Mouse (Mus musculus): ENCODE data around the gene Tle4. TPM values are rescaled to one million over a fixed set of nuclear protein-coding genes. Genes with fewer than 3 reads are reported as not detected.

Tle4 gene
- total and polyA plus RNA-seq, 3 experiments = 18.9 to 27.7 (median 23.4) TPM

- H3K9ac ChIP-seq (ENCODE audit: insufficient read depth, low read depth) = no peak overlapping the region
- H3K36me3 ChIP-seq (replicated peaks in 1 of 2; ENCODE audit: control insufficient read depth in 1 of 2, insufficient read depth in 1 of 2, low read length in 1 of 2) = peaks cover 58 to 87% of the 10 kb centered on the region in 2 experiments
- no peak overlapping the region for H3K4me3 ChIP-seq (replicated peaks in 1 of 3; ENCODE audit: low read depth in 2 of 3, low read length in 2 of 3, poor library complexity in 1 of 3)
- H3K4me1 ChIP-seq (ENCODE audit: control insufficient read depth in 1 of 2, insufficient read depth in 2 of 2) = peaks cover 3 to 8% of the 10 kb centered on the region in 2 experiments; a peak in 2 of 4 replicates
- H3K79me2 ChIP-seq (replicated peaks; ENCODE audit: control insufficient read depth, extremely low read depth, insufficient read depth, poor library complexity, severe bottlenecking) = no peaks in the 10 kb centered on the region
- no peak overlapping the region for H3K27ac ChIP-seq (ENCODE audit: insufficient read depth, low read depth)
- no peak for TF ChIP-seq KAT2A (IDR thresholded peaks at IDR 0.05; ENCODE audit: insufficient replicate concordance, low read length)
- TF ChIP-seq JUN (IDR thresholded peaks at IDR 0.05; ENCODE audit: insufficient read depth, low read depth, low read length) = no peak
- no peak for TF ChIP-seq EP300 (IDR thresholded peaks at IDR 0.05; ENCODE audit: low read length)
- TF ChIP-seq ZMIZ1 (IDR thresholded peaks at IDR 0.05; ENCODE audit: low read depth, low read length) = no peak
- no peak overlapping the region for H3K4me2 ChIP-seq (ENCODE audit: insufficient read depth, low read depth, poor library complexity, severe bottlenecking)
- in situ Hi-C loops (cut with MboI; ENCODE audit: low pct_ligation_motif_present, low pct_unique_long_range_greater_than_20kb, low sequenced_read_pairs) = loop anchor here (10.0 kb wide), 1 partner anchor 133 kb away; no protein-coding TSS in a partner anchor
- H3K9me3 ChIP-seq (replicated peaks; ENCODE audit: low read length) = no peaks in the 10 kb centered on the region
- no peaks in the 10 kb centered on the region for H3K27me3 ChIP-seq (replicated peaks)
- no peak for DNase-seq (ENCODE audit: extremely low read depth)
- dilution Hi-C loops (cut with MboI; ENCODE audit: extremely low pct_ligation_motif_present, extremely low pct_unique_long_range_greater_than_20kb, low sequenced_read_pairs) = no loop called here
These were observed 146.5 kb downstream of the Tle4 start for GRCm38 (mm10) chr19:14451329-14451728.

GRCm38 (mm10) chr19:14449738-14450137, 148.1 kb downstream of the Tle4 start:
- no peak overlapping the region for H3K27ac ChIP-seq (ENCODE audit: insufficient read depth, low read depth)
- peaks cover 51 to 80% of the 10 kb centered on the region in 2 experiments for H3K36me3 ChIP-seq (replicated peaks in 1 of 2; ENCODE audit: control insufficient read depth in 1 of 2, insufficient read depth in 1 of 2, low read length in 1 of 2)
- TF ChIP-seq CTCF (conservative IDR thresholded peaks at IDR 0.05 in 1 of 2, IDR thresholded peaks at IDR 0.05 in 1 of 2; ENCODE audit: low read depth in 2 of 2, low read length in 2 of 2) (peak; percentile 34 to 68; a peak in 3 of 4 replicates), SMC3 (IDR thresholded peaks at IDR 0.05; ENCODE audit: low read depth, low read length) (peak; percentile 63), RAD21 (IDR thresholded peaks at IDR 0.05; ENCODE audit: low read depth, low read length) (peak; percentile 66), SIN3A (IDR thresholded peaks at IDR 0.05; ENCODE audit: low read length) (no peak)
- H3K9ac ChIP-seq (ENCODE audit: insufficient read depth, low read depth) = no peak overlapping the region
- H3K27me3 ChIP-seq (replicated peaks) = no peaks in the 10 kb centered on the region
- no peaks in the 10 kb centered on the region for H3K79me2 ChIP-seq (replicated peaks; ENCODE audit: control insufficient read depth, extremely low read depth, insufficient read depth, poor library complexity, severe bottlenecking)
- H3K4me2 ChIP-seq (ENCODE audit: insufficient read depth, low read depth, poor library complexity, severe bottlenecking) = no peak overlapping the region
- no peaks in the 10 kb centered on the region for H3K9me3 ChIP-seq (replicated peaks; ENCODE audit: low read length)
- peaks cover 8% of the 10 kb centered on the region in 2 experiments; a peak in 2 of 4 replicates for H3K4me1 ChIP-seq (ENCODE audit: control insufficient read depth in 1 of 2, insufficient read depth in 2 of 2)
- no peak overlapping the region for H3K4me3 ChIP-seq (replicated peaks in 1 of 3; ENCODE audit: low read depth in 2 of 3, low read length in 2 of 3, poor library complexity in 1 of 3)
- dilution Hi-C loops (cut with MboI; ENCODE audit: extremely low pct_ligation_motif_present, extremely low pct_unique_long_range_greater_than_20kb, low sequenced_read_pairs) (no loop called here), in situ Hi-C loops (cut with MboI; ENCODE audit: low pct_ligation_motif_present, low pct_unique_long_range_greater_than_20kb, low sequenced_read_pairs) (loop anchor here (10.0 kb wide), 1 partner anchor 135 kb away; no protein-coding TSS in a partner anchor)
- peak; percentile 49 for DNase-seq (ENCODE audit: extremely low read depth)

- Histone ChIP-seq H3K9me3 (replicated peaks; ENCODE audit: low read length) (no peaks in the 10 kb centered on the region), H3K27me3 (replicated peaks) (no peaks in the 10 kb centered on the region), H3K4me1 (ENCODE audit: control insufficient read depth in 1 of 2, insufficient read depth in 2 of 2) (peaks cover 8% of the 10 kb centered on the region in 2 experiments; a peak in 2 of 4 replicates), H3K79me2 (replicated peaks; ENCODE audit: control insufficient read depth, extremely low read depth, insufficient read depth, poor library complexity, severe bottlenecking) (no peaks in the 10 kb centered on the region), H3K9ac (ENCODE audit: insufficient read depth, low read depth) (no peak overlapping the region), H3K4me2 (ENCODE audit: insufficient read depth, low read depth, poor library complexity, severe bottlenecking) (no peak overlapping the region), H3K27ac (ENCODE audit: insufficient read depth, low read depth) (no peak overlapping the region), H3K36me3 (replicated peaks in 1 of 2; ENCODE audit: control insufficient read depth in 1 of 2, insufficient read depth in 1 of 2, low read length in 1 of 2) (peaks cover 41 to 69% of the 10 kb centered on the region in 2 experiments), H3K4me3 (replicated peaks in 1 of 3; ENCODE audit: low read depth in 2 of 3, low read length in 2 of 3, poor library complexity in 1 of 3) (no peak overlapping the region)
- TF ChIP-seq ZC3H11A (IDR thresholded peaks at IDR 0.05; ENCODE audit: low read depth, low read length) = no peak
- TF ChIP-seq ETS1 (conservative IDR thresholded peaks at IDR 0.05; ENCODE audit: low read depth, low read length) = no peak
- no peak for TF ChIP-seq ELF1 (IDR thresholded peaks at IDR 0.05; ENCODE audit: low read depth, low read length)
- TF ChIP-seq GABPA (IDR thresholded peaks at IDR 0.05; ENCODE audit: insufficient replicate concordance, low read depth, low read length) = no peak
- no peak for TF ChIP-seq POLR2AphosphoS2 (IDR thresholded peaks at IDR 0.05; ENCODE audit: low read depth, low read length)
- no peak for TF ChIP-seq CHD1 (IDR thresholded peaks at IDR 0.05; ENCODE audit: low read depth, low read length)
- TF ChIP-seq SIN3A (IDR thresholded peaks at IDR 0.05; ENCODE audit: low read length) = no peak
- no peak for TF ChIP-seq E2F4 (IDR thresholded peaks at IDR 0.05; ENCODE audit: insufficient replicate concordance, low read depth, low read length)
- no peak for TF ChIP-seq JUND (conservative IDR thresholded peaks at IDR 0.05; ENCODE audit: low read depth, low read length)
- TF ChIP-seq POLR2A (IDR thresholded peaks at IDR 0.05; ENCODE audit: low read depth, low read length) = no peak
- no peak for TF ChIP-seq EP300 (IDR thresholded peaks at IDR 0.05; ENCODE audit: low read length)
- TF ChIP-seq MXI1 (IDR thresholded peaks at IDR 0.05; ENCODE audit: low read depth, low read length) = no peak
- no peak for TF ChIP-seq SMC3 (IDR thresholded peaks at IDR 0.05; ENCODE audit: low read depth, low read length)
- no peak for TF ChIP-seq USF1 (IDR thresholded peaks at IDR 0.05; ENCODE audit: low read depth, low read length)
- TF ChIP-seq NRF1 (IDR thresholded peaks at IDR 0.05; ENCODE audit: low read depth, low read length) = no peak
- TF ChIP-seq BHLHE40 (IDR thresholded peaks at IDR 0.05; ENCODE audit: low read depth, low read length) = no peak
- TF ChIP-seq MAZ (IDR thresholded peaks at IDR 0.05; ENCODE audit: low read depth, low read length) = no peak
- TF ChIP-seq USF2 (conservative IDR thresholded peaks at IDR 0.05; ENCODE audit: low read depth, low read length) = no peak
- dilution Hi-C loops (cut with MboI; ENCODE audit: extremely low pct_ligation_motif_present, extremely low pct_unique_long_range_greater_than_20kb, low sequenced_read_pairs) = no loop called here
- in situ Hi-C loops (cut with MboI; ENCODE audit: low pct_ligation_motif_present, low pct_unique_long_range_greater_than_20kb, low sequenced_read_pairs) = no loop called here
- no peak for DNase-seq (ENCODE audit: extremely low read depth)
These were observed 149.3 kb downstream of the Tle4 start for GRCm38 (mm10) chr19:14448586-14448985.
